Mouse (Mus musculus) olfactory bulb, adult 2 months (tissue): Measurements from ENCODE around the gene Cd24a.

Experiments
- CTCF ChIP-seq: fragments of 200-500 bp; IDR thresholded peaks from 2 replicates; pipeline ENCODE4 v1.5.1; 2012; ENCODE audit warnings: low read depth, mild to moderate bottlenecking, low read length, moderate library complexity; ENCODE audit not compliant: insufficient read depth
- POLR2A ChIP-seq: fragments of 200-500 bp; IDR thresholded peaks from 2 replicates; pipeline ENCODE4 v1.6.1; 2012; ENCODE audit warnings: mild to moderate bottlenecking, low read depth, low read length, moderate library complexity; ENCODE audit not compliant: insufficient read depth

- TF ChIP-seq CTCF (no peak), POLR2A (no peak)
Observed at GRCm38 (mm10) chr10:43609958-43610357, 31.9 kb downstream of the Cd24a start.
